Mouse (Mus musculus): ENCODE measurements around the gene Gpatch3. TPM values are rescaled to one million over a fixed set of nuclear protein-coding genes. Genes with fewer than 3 reads are reported as not detected.

Gene Gpatch3
- polyA plus RNA-seq, 1 experiment from 2014 or later = 10.3 TPM

- ATAC-seq (ENCODE audit: insufficient number of reproducible peaks, low FRiP score, low TSS enrichment, low read depth) (no peak), DNase-seq (ENCODE audit: low spot score) (no peak)
- Histone ChIP-seq H3K36me3 (ENCODE audit: control insufficient read depth, insufficient read depth, low read length) (peaks cover 12% of the 10 kb centered on the region; the same call in 1 of the 2 replicates), H3K4me1 (ENCODE audit: control insufficient read depth, insufficient read depth, low read length) (no peaks in the 10 kb centered on the region), H3K27ac (replicated peaks; ENCODE audit: low read depth, low read length) (no peak overlapping the region), H3K4me2 (ENCODE audit: low read depth, severe bottlenecking) (no peak overlapping the region), H3K27me3 (ENCODE audit: control insufficient read depth, insufficient read depth, low read length) (peaks cover 7% of the 10 kb centered on the region), H3K9me3 (ENCODE audit: control insufficient read depth, low read length) (peaks cover 3% of the 10 kb centered on the region; the same call in 1 of the 2 replicates), H3K4me3 (ENCODE audit: low read depth, low read length) (no peak overlapping the region), H3K9ac (ENCODE audit: low read length) (no peak overlapping the region)
- 75% methylated on average over 10 of the region's 10 CpGs for WGBS
Observed at GRCm38 (mm10) chr4:133607284-133607683, 32.7 kb downstream of the Gpatch3 start.

GRCm38 (mm10) chr4:133609719-133610118, 35.2 kb downstream of the Gpatch3 start:
- Histone ChIP-seq H3K27me3 (ENCODE audit: control insufficient read depth, insufficient read depth, low read length) (no peaks in the 10 kb centered on the region), H3K9ac (ENCODE audit: low read length) (no peak overlapping the region), H3K4me1 (ENCODE audit: control insufficient read depth, insufficient read depth, low read length) (no peaks in the 10 kb centered on the region), H3K4me3 (ENCODE audit: low read depth, low read length) (no peak overlapping the region), H3K4me2 (ENCODE audit: low read depth, severe bottlenecking) (no peak overlapping the region), H3K27ac (replicated peaks; ENCODE audit: low read depth, low read length) (no peak overlapping the region), H3K9me3 (ENCODE audit: control insufficient read depth, low read length) (peaks cover 3% of the 10 kb centered on the region; the same call in 1 of the 2 replicates), H3K36me3 (ENCODE audit: control insufficient read depth, insufficient read depth, low read length) (peaks cover 20% of the 10 kb centered on the region)
- WGBS = 18% methylated on average over 6 of the region's 6 CpGs
- DNase-seq (ENCODE audit: low spot score) = peak; percentile 89
- ATAC-seq (ENCODE audit: insufficient number of reproducible peaks, low FRiP score, low TSS enrichment, low read depth) = no peak

GRCm38 (mm10) chr4:133611815-133612214, 37.3 kb downstream of the Gpatch3 start:
- Histone ChIP-seq H3K9ac (ENCODE audit: low read length) (no peak overlapping the region), H3K27ac (replicated peaks; ENCODE audit: low read depth, low read length) (no peak overlapping the region), H3K4me2 (ENCODE audit: low read depth, severe bottlenecking) (no peak overlapping the region), H3K9me3 (ENCODE audit: control insufficient read depth, low read length) (peaks cover 3% of the 10 kb centered on the region; the same call in 1 of the 2 replicates), H3K27me3 (ENCODE audit: control insufficient read depth, insufficient read depth, low read length) (no peaks in the 10 kb centered on the region), H3K36me3 (ENCODE audit: control insufficient read depth, insufficient read depth, low read length) (peaks cover 19% of the 10 kb centered on the region), H3K4me3 (ENCODE audit: low read depth, low read length) (no peak overlapping the region), H3K4me1 (ENCODE audit: control insufficient read depth, insufficient read depth, low read length) (no peaks in the 10 kb centered on the region)
- 97% methylated on average over 5 of the region's 5 CpGs for WGBS
- DNase-seq (ENCODE audit: low spot score) = no peak
- no peak for ATAC-seq (ENCODE audit: insufficient number of reproducible peaks, low FRiP score, low TSS enrichment, low read depth)

GRCm38 (mm10) chr4:133612416-133612815, 37.9 kb downstream of the Gpatch3 start:
- 96% methylated on average over 7 of the region's 7 CpGs for WGBS
- no peak for ATAC-seq (ENCODE audit: insufficient number of reproducible peaks, low FRiP score, low TSS enrichment, low read depth)

GRCm38 (mm10) chr4:133613026-133613425, 38.5 kb downstream of the Gpatch3 start:
- Histone ChIP-seq H3K36me3 (ENCODE audit: control insufficient read depth, insufficient read depth, low read length) (peaks cover 16% of the 10 kb centered on the region), H3K9ac (ENCODE audit: low read length) (no peak overlapping the region), H3K4me3 (ENCODE audit: low read depth, low read length) (no peak overlapping the region), H3K4me2 (ENCODE audit: low read depth, severe bottlenecking) (no peak overlapping the region), H3K27ac (replicated peaks; ENCODE audit: low read depth, low read length) (no peak overlapping the region), H3K4me1 (ENCODE audit: control insufficient read depth, insufficient read depth, low read length) (no peaks in the 10 kb centered on the region), H3K27me3 (ENCODE audit: control insufficient read depth, insufficient read depth, low read length) (no peaks in the 10 kb centered on the region), H3K9me3 (ENCODE audit: control insufficient read depth, low read length) (peaks cover 3% of the 10 kb centered on the region; the same call in 1 of the 2 replicates)
- DNase-seq (ENCODE audit: low spot score) = no peak
- 93% methylated on average over 8 of the region's 8 CpGs for whole genome bisulfite sequencing
- ATAC-seq (ENCODE audit: insufficient number of reproducible peaks, low FRiP score, low TSS enrichment, low read depth) = no peak

More at GRCm38 (mm10) chr4:133612416-133612815, 37.9 kb downstream of the Gpatch3 start:
- Histone ChIP-seq H3K36me3 (ENCODE audit: control insufficient read depth, insufficient read depth, low read length) (peaks cover 16% of the 10 kb centered on the region), H3K4me1 (ENCODE audit: control insufficient read depth, insufficient read depth, low read length) (no peaks in the 10 kb centered on the region), H3K27ac (replicated peaks; ENCODE audit: low read depth, low read length) (no peak overlapping the region), H3K27me3 (ENCODE audit: control insufficient read depth, insufficient read depth, low read length) (no peaks in the 10 kb centered on the region), H3K9me3 (ENCODE audit: control insufficient read depth, low read length) (peaks cover 3% of the 10 kb centered on the region; the same call in 1 of the 2 replicates), H3K9ac (ENCODE audit: low read length) (no peak overlapping the region), H3K4me3 (ENCODE audit: low read depth, low read length) (no peak overlapping the region), H3K4me2 (ENCODE audit: low read depth, severe bottlenecking) (no peak overlapping the region)
- DNase-seq (ENCODE audit: low spot score) = no peak

GRCm38 (mm10) chr4:133613867-133614266, 39.3 kb downstream of the Gpatch3 start:
- Histone ChIP-seq H3K27me3 (ENCODE audit: control insufficient read depth, insufficient read depth, low read length) (no peaks in the 10 kb centered on the region), H3K4me3 (ENCODE audit: low read depth, low read length) (no peak overlapping the region), H3K27ac (replicated peaks; ENCODE audit: low read depth, low read length) (no peak overlapping the region), H3K4me1 (ENCODE audit: control insufficient read depth, insufficient read depth, low read length) (no peaks in the 10 kb centered on the region), H3K36me3 (ENCODE audit: control insufficient read depth, insufficient read depth, low read length) (peaks cover 16% of the 10 kb centered on the region), H3K9me3 (ENCODE audit: control insufficient read depth, low read length) (peaks cover 3% of the 10 kb centered on the region; the same call in 1 of the 2 replicates), H3K4me2 (ENCODE audit: low read depth, severe bottlenecking) (no peak overlapping the region), H3K9ac (ENCODE audit: low read length) (no peak overlapping the region)
- no peak for ATAC-seq (ENCODE audit: insufficient number of reproducible peaks, low FRiP score, low TSS enrichment, low read depth)
- no peak for DNase-seq (ENCODE audit: low spot score)
- WGBS = 92% methylated on average over 4 of the region's 4 CpGs

GRCm38 (mm10) chr4:133614274-133614761, 39.8 kb downstream of the Gpatch3 start:
- Histone ChIP-seq H3K4me3 (ENCODE audit: low read depth, low read length) (no peak overlapping the region), H3K4me1 (ENCODE audit: control insufficient read depth, insufficient read depth, low read length) (no peaks in the 10 kb centered on the region), H3K36me3 (ENCODE audit: control insufficient read depth, insufficient read depth, low read length) (peaks cover 16% of the 10 kb centered on the region), H3K27ac (replicated peaks; ENCODE audit: low read depth, low read length) (no peak overlapping the region), H3K9me3 (ENCODE audit: control insufficient read depth, low read length) (peaks cover 3% of the 10 kb centered on the region; the same call in 1 of the 2 replicates), H3K9ac (ENCODE audit: low read length) (no peak overlapping the region), H3K4me2 (ENCODE audit: low read depth, severe bottlenecking) (no peak overlapping the region), H3K27me3 (ENCODE audit: control insufficient read depth, insufficient read depth, low read length) (no peaks in the 10 kb centered on the region)
- WGBS = 89% methylated on average over 8 of the region's 8 CpGs
- no peak for DNase-seq (ENCODE audit: low spot score)
- ATAC-seq (ENCODE audit: insufficient number of reproducible peaks, low FRiP score, low TSS enrichment, low read depth) = no peak

- Histone ChIP-seq H3K4me3 (ENCODE audit: low read depth, low read length) (no peak overlapping the region), H3K4me1 (ENCODE audit: control insufficient read depth, insufficient read depth, low read length) (no peaks in the 10 kb centered on the region), H3K9ac (ENCODE audit: low read length) (no peak overlapping the region), H3K9me3 (ENCODE audit: control insufficient read depth, low read length) (peaks cover 3% of the 10 kb centered on the region; the same call in 1 of the 2 replicates), H3K27me3 (ENCODE audit: control insufficient read depth, insufficient read depth, low read length) (no peaks in the 10 kb centered on the region), H3K4me2 (ENCODE audit: low read depth, severe bottlenecking) (no peak overlapping the region), H3K27ac (replicated peaks; ENCODE audit: low read depth, low read length) (no peak overlapping the region), H3K36me3 (ENCODE audit: control insufficient read depth, insufficient read depth, low read length) (peaks cover 14% of the 10 kb centered on the region)
- 82% methylated on average over 10 of the region's 10 CpGs for WGBS
- no peak for DNase-seq (ENCODE audit: low spot score)
- no peak for ATAC-seq (ENCODE audit: insufficient number of reproducible peaks, low FRiP score, low TSS enrichment, low read depth)
Observed at GRCm38 (mm10) chr4:133615416-133615815, 40.9 kb downstream of the Gpatch3 start.

GRCm38 (mm10) chr4:133617936-133618335, 43.4 kb downstream of the Gpatch3 start:
- Histone ChIP-seq H3K4me1 (ENCODE audit: control insufficient read depth, insufficient read depth, low read length) (no peaks in the 10 kb centered on the region), H3K36me3 (ENCODE audit: control insufficient read depth, insufficient read depth, low read length) (peaks cover 4% of the 10 kb centered on the region), H3K27ac (replicated peaks; ENCODE audit: low read depth, low read length) (no peak overlapping the region), H3K4me2 (ENCODE audit: low read depth, severe bottlenecking) (no peak overlapping the region), H3K27me3 (ENCODE audit: control insufficient read depth, insufficient read depth, low read length) (no peaks in the 10 kb centered on the region), H3K9ac (ENCODE audit: low read length) (no peak overlapping the region), H3K9me3 (ENCODE audit: control insufficient read depth, low read length) (no peaks in the 10 kb centered on the region), H3K4me3 (ENCODE audit: low read depth, low read length) (no peak overlapping the region)
- DNase-seq (ENCODE audit: low spot score) (no peak), ATAC-seq (ENCODE audit: insufficient number of reproducible peaks, low FRiP score, low TSS enrichment, low read depth) (no peak)
- WGBS = 95% methylated on average over 11 of the region's 11 CpGs

All from limb, embryonic 11.5 days (tissue).